8 mouse cellular contexts compared by ENCODE assay signal in the genomic region with DNA sequence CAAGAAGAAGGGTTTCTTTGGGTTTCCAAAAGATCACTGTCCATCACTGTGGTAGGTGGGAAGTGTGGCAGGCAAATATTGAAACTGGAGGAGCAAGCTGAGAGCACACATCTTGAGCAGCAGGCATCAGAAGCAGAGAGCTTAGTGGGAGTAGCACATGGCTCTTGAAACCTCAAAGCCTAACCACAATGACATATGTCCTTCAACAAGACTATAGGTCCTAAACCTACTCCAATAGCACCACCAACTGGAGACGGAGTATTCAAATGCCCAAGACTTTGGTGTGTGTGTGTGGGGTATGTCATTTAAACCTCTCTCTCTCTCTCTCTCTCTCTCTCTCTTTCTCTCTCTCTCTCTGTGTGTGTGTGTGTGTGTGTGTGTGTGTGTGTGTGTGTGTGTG.
DNase-seq lines count a peak whose midpoint lies in the region; ATAC-seq lines count a peak whose summit lies in the region.

No protein-coding gene starts in this region.

- H3K4me3 ChIP-seq in lung, embryonic 16.5 days (ENCODE audit: low read length): no peak overlapping the region
- H3K4me3 ChIP-seq in neural tube, embryonic 15.5 days (replicated peaks): no peak overlapping the region
- no peak overlapping the region for H3K4me3 ChIP-seq in hindbrain, embryonic 13.5 days

- no peaks in the 10 kb centered on the region for H3K9me3 ChIP-seq in lung, embryonic 16.5 days (ENCODE audit: control insufficient read depth, low read length)
- H3K9me3 ChIP-seq in neural tube, embryonic 15.5 days (replicated peaks): no peaks in the 10 kb centered on the region
- H3K9me3 ChIP-seq in hindbrain, embryonic 13.5 days: no peaks in the 10 kb centered on the region

- intact Hi-C loops in heart, postnatal 36 days (cut with DNase I): loop anchor here (1.0 to 5.0 kb wide), 3 partner anchors 183 to 287 kb away; no protein-coding TSS in a partner anchor

- no peaks in the 10 kb centered on the region for H3K27me3 ChIP-seq in lung, embryonic 16.5 days (ENCODE audit: control insufficient read depth, insufficient read depth, low read depth, low read length)
- H3K27me3 ChIP-seq in neural tube, embryonic 15.5 days (replicated peaks): no peaks in the 10 kb centered on the region
- no peaks in the 10 kb centered on the region for H3K27me3 ChIP-seq in hindbrain, embryonic 13.5 days

- peak; percentile 76 for ATAC-seq in lung, embryonic 16.5 days (ENCODE audit: low read depth)
- ATAC-seq in neural tube, embryonic 15.5 days (ENCODE audit: low FRiP score): no peak
- ATAC-seq in hindbrain, embryonic 13.5 days (ENCODE audit: low FRiP score): no peak

- WGBS in lung, embryonic 16.5 days: 50% methylated on average over 1 of the region's 1 CpGs
- WGBS in neural tube, embryonic 15.5 days: 89% methylated on average over 1 of the region's 1 CpGs
- 58% methylated on average over 1 of the region's 1 CpGs for WGBS in hindbrain, embryonic 13.5 days

- H3K36me3 ChIP-seq in lung, embryonic 16.5 days (ENCODE audit: control insufficient read depth, insufficient read depth, low read length): no peaks in the 10 kb centered on the region
- H3K36me3 ChIP-seq in neural tube, embryonic 15.5 days: no peaks in the 10 kb centered on the region
- no peaks in the 10 kb centered on the region for H3K36me3 ChIP-seq in hindbrain, embryonic 13.5 days

- peaks cover 7% of the 10 kb centered on the region for H3K4me1 ChIP-seq in lung, embryonic 16.5 days (replicated peaks; ENCODE audit: control insufficient read depth, insufficient read depth, low read length)
- peaks cover 7% of the 10 kb centered on the region; the same call in 1 of the 2 replicates for H3K4me1 ChIP-seq in neural tube, embryonic 15.5 days
- peaks cover 3% of the 10 kb centered on the region; the same call in 1 of the 2 replicates for H3K4me1 ChIP-seq in hindbrain, embryonic 13.5 days (replicated peaks)

- no peak overlapping the region for H3K9ac ChIP-seq in lung, embryonic 16.5 days (ENCODE audit: low read length)
- no peak overlapping the region for H3K9ac ChIP-seq in neural tube, embryonic 15.5 days (replicated peaks)
- H3K9ac ChIP-seq in hindbrain, embryonic 13.5 days: no peak overlapping the region

- no peak overlapping the region for H3K27ac ChIP-seq in lung, embryonic 16.5 days (ENCODE audit: low read length)
- H3K27ac ChIP-seq in neural tube, embryonic 15.5 days (replicated peaks): no peak overlapping the region
- H3K27ac ChIP-seq in hindbrain, embryonic 13.5 days: no peak overlapping the region

- no peak overlapping the region for H3K4me2 ChIP-seq in lung, embryonic 16.5 days (ENCODE audit: low read depth, low read length)
- H3K4me2 ChIP-seq in neural tube, embryonic 15.5 days: no peak overlapping the region
- H3K4me2 ChIP-seq in hindbrain, embryonic 13.5 days: no peak overlapping the region

- DNase-seq in heart, adult 11 months: peak; percentile 77
- DNase-seq in heart, postnatal 36 days: no peak
- peak; percentile 65 for DNase-seq in 3T3-L1 (ENCODE audit: low read depth, low spot score)
- DNase-seq in brain, adult 2 months (ENCODE audit: low read depth, low spot score): peak; percentile 34
- DNase-seq in cerebellum, adult 11-12 months: no peak

Comparison
In these comparisons a context has a peak if more than half of its experiments do, and no peak if none do; other contexts are left out.
1. DNase-seq: peak in heart, adult 11 months (single experiment), 3T3-L1 (single experiment) and brain, adult 2 months (single experiment); none in heart, postnatal 36 days (0 of 2) and cerebellum, adult 11-12 months (single experiment).